Mouse (Mus musculus): ENCODE data around the gene Snrpc. TPM values are rescaled to one million over a fixed set of nuclear protein-coding genes. Genes with fewer than 3 reads are reported as not detected.

Gene Snrpc
- total RNA-seq, 2 experiments from 2014 or later, result 115 to 124 TPM

GRCm38 (mm10) chr17:27857649-27858475 lies 19.9 kb downstream of the Snrpc start:
- no peak for DNase-seq (ENCODE audit: low spot score in 2 of 2)

- DNase-seq (ENCODE audit: low spot score in 2 of 2), result no peak
These were observed 21.2 kb downstream of the Snrpc start for GRCm38 (mm10) chr17:27859131-27859530.

GRCm38 (mm10) chr17:27865461-27865860 lies 27.5 kb downstream of the Snrpc start:
- no peak for DNase-seq (ENCODE audit: low spot score in 2 of 2)

- DNase-seq (ENCODE audit: low spot score in 2 of 2), result no peak
These were observed 28.8 kb downstream of the Snrpc start for GRCm38 (mm10) chr17:27866737-27867136.

- DNase-seq (ENCODE audit: low spot score in 2 of 2), result no peak
These were observed 33.9 kb downstream of the Snrpc start for GRCm38 (mm10) chr17:27871851-27872250.

- DNase-seq (ENCODE audit: low spot score in 2 of 2), result no peak
These were observed 35.6 kb downstream of the Snrpc start for GRCm38 (mm10) chr17:27873583-27873982.

GRCm38 (mm10) chr17:27874510-27874909 lies 36.6 kb downstream of the Snrpc start:
- DNase-seq (ENCODE audit: low spot score in 2 of 2), result no peak

GRCm38 (mm10) chr17:27881518-27881917 lies 43.6 kb downstream of the Snrpc start:
- no peak for DNase-seq (ENCODE audit: low spot score in 2 of 2)

GRCm38 (mm10) chr17:27883129-27883528 lies 45.2 kb downstream of the Snrpc start:
- DNase-seq (ENCODE audit: low spot score in 2 of 2), result no peak

GRCm38 (mm10) chr17:27883994-27884393 lies 46.0 kb downstream of the Snrpc start:
- no peak for DNase-seq (ENCODE audit: low spot score in 2 of 2)

GRCm38 (mm10) chr17:27886499-27887210 lies 48.7 kb downstream of the Snrpc start:
- no peak for DNase-seq (ENCODE audit: low spot score in 2 of 2)

Other genes starting within 250 kb of the Snrpc start
- 100 to 1,000 TPM; 173 to 174 TPM for gene Nudt3, start 214.7 kb upstream of the Snrpc start, total RNA-seq (2021)
- gene RPS10-NUDT3, start 202.9 kb upstream of the Snrpc start, total RNA-seq (2021), result not detected
- gene Rps10, start 201.5 kb upstream of the Snrpc start, total RNA-seq (2021), result 1,000 to 10,000 TPM; 1,377 to 1,386 TPM
- gene Pacsin1, start 182.6 kb upstream of the Snrpc start, total RNA-seq (2021), result 1 to 10 TPM; 5.5 to 5.6 TPM
- 1 to 10 TPM; 1.2 to 1.9 TPM for gene Spdef, start 109.2 kb upstream of the Snrpc start, total RNA-seq (2021)
- gene D17Wsu92e, start 17.5 kb upstream of the Snrpc start, total RNA-seq (2021), result 100 to 1,000 TPM; 127 to 130 TPM
- 10 to 100 TPM; 24.5 to 24.8 TPM for gene Uhrf1bp1, start 18.3 kb downstream of the Snrpc start, total RNA-seq (2021)
- gene Anks1, start 71.2 kb downstream of the Snrpc start, total RNA-seq (2021), result 10 to 100 TPM; 33.7 to 37.4 TPM
- gene Taf11, start 71.7 kb downstream of the Snrpc start, total RNA-seq (2021), result 10 to 100 TPM; 39.5 to 43.6 TPM
- gene Tcp11, start 242.5 kb downstream of the Snrpc start, total RNA-seq (2021), result 1 to 10 TPM in 1 of 2 experiments, under 1 TPM in 1; 0.31 to 3.3 TPM